Mouse (Mus musculus) spleen, postnatal 10 days (tissue): Measurements from ENCODE around the gene Sh3bp4.
A peak's percentile ranks its signal among the peaks of the same experiment; 100 is the strongest.

Source experiments
- DNase-seq, 2 experiments: peaks; one replicate each; pipeline ENCODE4 v3.0.0; 2021 to 2022; ENCODE audit warnings: low spot score in 2 of 2

The Sh3bp4 gene

GRCm38 (mm10) chr1:89184839-89185238 is 114.6 kb downstream of the Sh3bp4 start:
- no peak for DNase-seq

GRCm38 (mm10) chr1:89187441-89187840 is 117.2 kb downstream of the Sh3bp4 start:
- DNase-seq = no peak

- no peak for DNase-seq
These were observed 117.9 kb downstream of the Sh3bp4 start for GRCm38 (mm10) chr1:89188091-89188490.

- DNase-seq = no peak
These were observed 119.0 kb downstream of the Sh3bp4 start for GRCm38 (mm10) chr1:89189204-89189603.

- DNase-seq = no peak
These were observed 120.4 kb downstream of the Sh3bp4 start for GRCm38 (mm10) chr1:89190621-89191020.

- peak; percentile 9 to 47 for DNase-seq
These were observed 121.0 kb downstream of the Sh3bp4 start for GRCm38 (mm10) chr1:89191127-89191740.

GRCm38 (mm10) chr1:89192536-89193220 is 122.5 kb downstream of the Sh3bp4 start:
- DNase-seq = peak; percentile 14 to 50

- DNase-seq = no peak
These were observed 123.4 kb downstream of the Sh3bp4 start for GRCm38 (mm10) chr1:89193576-89193975.

- peak in 1 of 2 experiments; percentile 65 for DNase-seq
These were observed 125.9 kb downstream of the Sh3bp4 start for GRCm38 (mm10) chr1:89195827-89196712.
